Mouse (Mus musculus): ENCODE measurements at regions not wholly inside any gene's neighbourhood (a gene's known extent, or its start where the extent isn't known, plus 50 kb on each side); places are given as distances from the start of the nearest gene placed in this dataset.

DNA sequence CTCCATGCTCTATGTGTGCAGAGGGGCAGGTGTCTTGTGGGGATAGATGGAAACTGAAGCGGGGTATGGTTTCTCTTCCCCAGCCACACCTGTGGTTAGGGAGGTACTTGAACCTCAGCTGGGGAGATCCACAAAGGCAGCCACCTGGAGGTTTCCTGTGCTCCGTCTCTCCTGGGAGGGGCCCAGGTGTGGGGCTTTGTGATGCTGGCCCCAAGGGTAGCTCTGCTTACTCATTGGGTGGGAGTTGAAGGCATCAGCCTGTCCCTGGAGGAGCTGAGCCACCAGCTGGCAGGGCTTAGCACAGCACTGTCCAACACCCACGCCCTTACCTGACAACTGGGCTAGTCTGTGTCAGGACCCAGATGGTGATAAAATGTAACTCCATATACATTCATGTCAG lies 81.4 kb downstream of the Lhx2 start:
- no peak for DNase-seq (ENCODE audit: extremely low spot score, low read depth, low spot score)

DNA sequence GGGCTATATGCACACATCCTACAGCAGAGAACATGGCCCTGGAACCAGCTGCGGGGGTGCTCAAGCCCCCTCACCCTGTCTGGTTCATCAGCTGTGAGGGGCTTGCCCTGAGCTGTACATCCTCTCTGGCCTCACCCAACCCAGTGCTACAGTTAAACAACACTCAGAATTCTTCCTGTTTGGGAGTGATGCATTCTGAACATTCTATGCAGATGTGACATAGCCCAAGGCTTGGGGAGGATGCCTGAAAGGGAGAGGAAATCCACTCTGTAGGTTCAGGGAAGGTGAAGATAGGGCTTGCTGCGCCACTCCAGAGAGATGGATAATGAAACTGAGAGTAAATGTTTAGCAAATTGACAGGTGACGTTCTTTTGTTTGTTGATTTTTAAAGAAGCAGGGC lies 83.3 kb downstream of the Lhx2 start:
- no peak for DNase-seq (ENCODE audit: extremely low spot score, low read depth, low spot score)

DNA sequence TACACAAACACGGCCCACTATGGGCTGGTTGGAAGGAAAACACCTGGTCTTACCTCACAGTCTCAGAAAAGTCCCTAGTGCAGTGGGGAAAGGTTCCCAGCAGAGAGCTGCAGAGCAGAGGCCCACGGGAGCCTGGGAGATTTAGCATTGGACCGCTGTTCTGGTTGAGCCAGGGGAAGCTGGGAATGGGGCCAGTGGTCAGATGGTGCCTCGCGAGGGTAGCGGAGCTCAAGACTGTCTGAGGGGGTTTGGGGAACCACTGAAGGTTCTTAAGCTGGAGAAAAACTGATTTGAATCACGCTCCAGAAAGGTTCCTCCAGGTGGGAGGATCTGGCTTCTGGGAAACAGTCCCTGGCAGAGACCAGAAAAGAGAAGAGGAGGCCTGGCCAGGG lies 84.8 kb downstream of the Lhx2 start:
- no peak for DNase-seq (ENCODE audit: extremely low spot score, low read depth, low spot score)

DNA sequence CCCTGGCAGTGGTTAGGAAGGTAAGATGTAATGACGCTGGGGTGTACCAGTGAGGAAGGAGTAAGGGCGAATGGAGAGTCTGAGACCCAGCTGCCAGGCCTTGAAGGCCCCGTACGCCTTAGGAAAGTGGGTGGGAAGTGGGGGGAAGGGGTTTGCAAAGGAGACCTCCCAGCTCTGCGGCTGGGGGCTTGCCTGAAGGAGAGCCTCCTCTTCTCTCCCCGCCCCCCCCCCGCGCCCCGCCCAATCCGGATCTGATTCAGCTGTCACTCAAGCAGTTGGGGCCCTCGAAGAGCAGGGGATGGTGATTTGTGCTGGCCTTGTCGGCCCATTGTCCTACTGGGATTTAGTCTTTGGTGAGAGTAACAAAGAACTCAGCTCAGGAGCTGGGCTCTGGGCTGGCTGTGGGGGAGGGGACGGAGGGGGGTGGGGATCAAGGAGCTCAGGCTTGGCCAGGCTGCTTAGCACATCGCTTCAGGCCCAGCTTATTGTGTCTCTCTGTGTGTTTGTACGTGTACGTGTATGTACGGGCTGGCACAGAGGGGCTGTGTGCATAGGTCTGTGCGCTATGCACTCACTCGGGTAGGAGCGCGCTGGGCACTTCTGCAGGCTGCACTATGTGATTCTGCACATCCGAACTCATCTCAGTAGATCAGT lies 85.3 kb downstream of the Lhx2 start:
- DNase-seq (ENCODE audit: extremely low spot score, low read depth, low spot score), result no peak

DNA sequence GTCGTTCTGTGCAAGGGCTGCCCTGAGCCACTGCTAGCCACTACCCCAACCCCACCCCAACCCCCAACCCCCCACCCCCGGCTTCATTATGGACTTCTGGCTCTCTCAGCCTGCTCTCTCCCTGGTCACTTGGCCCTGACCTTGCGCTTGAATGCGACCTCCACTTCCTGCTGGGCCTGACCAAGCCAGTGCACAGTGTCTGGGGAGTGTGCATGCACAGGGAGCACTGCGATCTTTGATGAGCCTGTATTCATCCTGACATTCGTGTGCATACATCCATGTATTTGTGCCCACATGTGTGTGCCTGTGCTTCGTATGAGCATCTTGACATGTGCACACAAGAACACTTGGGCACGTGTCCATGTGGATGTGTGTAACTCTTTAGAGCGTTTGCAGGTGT lies 85.9 kb downstream of the Lhx2 start:
- DNase-seq (ENCODE audit: extremely low spot score, low read depth, low spot score), result no peak

DNA sequence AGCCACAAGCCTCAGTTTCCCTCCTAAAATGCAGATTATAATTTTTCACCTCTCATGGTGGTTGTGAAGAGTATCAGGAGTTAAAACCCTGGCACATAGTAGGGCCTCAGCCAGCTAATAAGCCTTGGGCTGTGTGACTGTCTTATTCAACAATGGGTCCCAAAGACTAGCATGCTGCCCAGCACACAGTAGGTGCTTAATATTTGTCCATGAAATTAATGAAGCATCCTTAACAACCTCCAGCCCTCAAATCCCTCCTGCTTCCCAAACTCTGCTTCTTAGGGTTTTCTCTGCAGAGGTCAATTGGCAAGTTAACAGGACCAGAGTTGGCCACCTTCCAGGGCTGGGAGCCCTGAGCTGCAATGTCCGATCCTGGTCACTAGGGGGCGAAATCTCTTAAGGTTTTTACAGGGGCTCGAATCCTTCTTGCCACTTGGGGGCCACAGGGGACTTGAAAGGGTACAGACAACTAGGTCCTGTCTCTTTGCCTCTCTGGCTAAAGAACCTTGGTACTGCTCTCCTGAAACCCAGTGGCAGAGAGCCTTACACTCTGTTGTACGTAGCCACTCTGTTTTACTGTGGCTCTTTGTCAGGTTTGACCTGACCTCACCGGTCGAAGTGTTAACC lies 81.6 kb upstream of the Nek6 start:
- peak; percentile 62 for DNase-seq (ENCODE audit: extremely low spot score, low read depth, low spot score)

DNA sequence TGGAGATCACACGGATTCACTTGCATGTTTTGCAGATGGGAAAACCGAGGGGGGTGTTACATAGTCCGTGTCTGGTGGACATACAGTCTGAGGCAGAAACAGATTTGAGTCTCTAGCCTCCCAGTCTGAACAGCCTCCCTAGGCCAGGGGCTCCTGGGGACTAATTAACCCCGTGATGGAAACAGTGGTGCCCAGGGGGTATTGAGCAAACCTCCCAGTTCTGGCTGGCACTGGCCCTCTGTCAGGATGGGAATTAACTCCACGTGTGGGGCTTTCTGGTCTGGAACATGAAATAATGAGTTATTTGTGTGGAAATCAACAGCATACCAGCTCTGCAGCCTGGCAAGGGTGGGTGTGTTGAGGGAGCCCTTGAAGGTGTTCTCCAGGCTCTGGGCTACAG lies 79.9 kb upstream of the Nek6 start:
- no peak for DNase-seq (ENCODE audit: extremely low spot score, low read depth, low spot score)

DNA sequence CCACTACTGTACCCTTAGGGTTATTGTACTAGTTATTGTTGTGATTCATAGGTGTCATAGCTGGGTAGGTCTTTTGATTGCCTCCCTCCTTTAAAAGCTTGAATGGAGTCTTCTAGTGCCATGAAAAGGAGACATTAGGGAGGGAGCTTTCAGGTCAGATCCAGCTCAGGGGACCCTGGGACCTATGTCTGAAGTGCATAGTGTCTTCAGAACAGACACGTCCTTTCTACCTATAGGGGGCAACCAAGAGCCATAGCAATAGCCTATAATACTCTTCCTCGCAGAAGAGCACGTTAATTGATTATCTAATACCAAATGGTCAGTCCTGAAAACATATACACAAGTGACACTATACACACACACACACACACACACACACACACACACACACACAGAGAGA lies 77.7 kb upstream of the Nek6 start:
- DNase-seq (ENCODE audit: extremely low spot score, low read depth, low spot score), result no peak

DNA sequence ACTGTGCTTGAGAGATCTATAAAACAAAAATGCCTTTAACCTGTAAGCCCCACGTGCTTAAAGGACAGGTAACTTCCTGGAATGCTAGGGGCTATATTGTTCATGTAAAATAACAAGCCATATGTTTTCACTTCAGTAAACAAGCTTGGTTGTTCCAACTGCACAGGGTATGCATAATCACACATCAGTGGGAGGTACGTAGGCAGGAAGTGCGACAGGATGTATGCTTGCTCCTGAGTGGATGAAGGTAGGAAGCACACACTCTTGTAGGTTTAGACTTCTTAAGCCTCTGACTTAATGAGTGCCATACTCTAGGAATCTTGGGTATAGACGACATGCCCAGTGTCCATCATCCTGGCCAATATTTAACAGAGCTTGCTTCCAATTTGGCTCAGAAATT lies 74.7 kb upstream of the Nek6 start:
- DNase-seq (ENCODE audit: extremely low spot score, low read depth, low spot score), result no peak

DNA sequence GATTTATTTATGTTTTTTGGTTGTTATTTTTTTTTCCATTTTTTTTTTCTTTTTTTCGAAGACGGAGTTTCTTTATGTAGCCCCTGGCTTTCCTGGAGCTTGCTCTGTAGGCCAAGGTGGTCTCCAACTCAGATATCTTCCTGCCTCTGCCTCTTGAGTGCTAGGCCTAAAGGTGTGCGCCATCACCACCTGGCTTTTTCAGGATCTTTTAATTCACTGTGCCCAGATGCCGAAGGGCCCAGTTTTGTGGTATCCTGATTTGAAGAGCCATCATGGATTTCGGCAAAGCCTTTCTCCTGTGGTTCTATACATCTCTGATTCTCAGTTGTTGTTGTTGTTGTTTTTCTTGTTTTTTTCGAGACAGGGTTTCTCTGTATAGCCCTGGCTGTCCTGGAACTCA lies 72.3 kb upstream of the Nek6 start:
- DNase-seq (ENCODE audit: extremely low spot score, low read depth, low spot score), result no peak

DNA sequence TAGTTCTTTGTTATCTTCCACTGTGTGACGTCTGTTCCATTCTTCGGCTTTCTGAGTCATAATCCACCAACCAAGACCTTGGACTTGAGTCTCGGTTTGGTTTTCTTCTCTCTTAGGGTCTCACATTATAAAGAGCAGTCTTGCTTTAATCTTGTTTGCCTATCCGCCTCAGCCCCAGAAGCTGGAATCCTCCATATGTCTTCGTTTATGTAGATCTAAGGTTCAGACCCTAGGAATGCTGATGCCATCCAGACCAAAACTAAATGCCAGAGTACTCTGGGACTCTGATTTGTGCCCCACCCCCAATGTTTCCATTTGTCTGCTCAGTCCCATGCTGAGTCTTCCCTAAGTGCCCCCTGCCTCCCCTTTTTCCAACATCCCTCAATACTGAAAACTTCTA lies 71.5 kb upstream of the Nek6 start:
- no peak for DNase-seq (ENCODE audit: extremely low spot score, low read depth, low spot score)

DNA sequence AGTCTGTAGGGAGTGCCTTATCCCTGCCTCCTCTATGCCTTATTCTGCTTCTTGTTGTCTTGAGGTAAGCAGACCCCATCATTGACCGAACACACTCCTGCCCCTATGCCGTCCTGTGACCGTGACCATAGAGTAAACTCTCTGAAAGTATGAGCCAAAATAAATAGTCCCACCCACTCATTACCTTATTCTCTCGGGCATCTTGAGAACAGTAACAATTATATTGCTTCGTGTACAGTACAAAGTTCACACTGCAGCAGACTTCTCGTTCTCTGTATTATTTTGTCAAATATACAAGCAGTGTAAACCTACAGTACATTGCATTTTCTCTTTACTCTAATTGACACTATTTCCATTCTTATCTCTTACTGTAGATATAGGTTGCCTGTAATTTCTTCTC lies 62.4 kb upstream of the Nek6 start:
- no peak for DNase-seq (ENCODE audit: extremely low spot score, low read depth, low spot score)

DNA sequence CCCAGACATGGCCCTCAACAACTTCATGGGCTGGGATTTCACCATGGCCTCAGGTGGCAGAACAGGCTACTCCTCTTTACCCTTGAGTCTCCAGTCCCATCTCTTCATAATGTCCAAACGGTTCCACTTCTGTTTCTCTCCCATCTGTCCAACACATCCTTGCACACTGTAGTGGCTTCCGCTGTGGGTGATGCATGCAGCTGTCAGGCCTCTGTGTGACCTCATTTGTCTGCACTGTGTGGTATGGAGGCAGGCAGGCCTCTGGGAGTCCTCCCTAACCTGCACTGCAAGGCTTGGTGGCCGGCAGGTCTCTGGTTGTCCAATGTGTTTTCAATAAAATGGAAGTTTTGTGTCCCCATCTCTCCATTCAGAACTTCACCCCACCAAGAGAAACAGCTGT lies 54.9 kb upstream of the Nek6 start:
- DNase-seq (ENCODE audit: extremely low spot score, low read depth, low spot score), result no peak

DNA sequence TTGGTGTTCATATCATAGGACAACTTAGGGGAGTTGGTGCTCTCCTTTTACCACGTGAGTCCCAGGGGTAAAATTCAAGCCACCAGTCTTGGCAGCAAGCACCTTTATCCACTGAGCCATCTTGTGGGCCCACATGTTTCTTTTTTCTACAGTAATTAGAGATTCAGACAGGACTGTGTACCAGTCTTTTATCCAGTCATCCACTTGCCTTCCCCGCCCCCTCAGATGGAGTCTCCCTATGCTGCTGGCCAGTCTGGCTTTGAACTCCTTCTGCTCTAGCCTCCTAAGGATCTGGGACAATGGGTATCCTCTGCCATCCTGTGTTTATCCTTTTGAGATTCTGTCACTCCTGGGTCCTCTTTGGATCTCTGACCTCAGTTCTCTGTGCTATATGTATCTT lies 51.1 kb upstream of the Nek6 start:
- DNase-seq (ENCODE audit: extremely low spot score, low read depth, low spot score), result no peak

DNA sequence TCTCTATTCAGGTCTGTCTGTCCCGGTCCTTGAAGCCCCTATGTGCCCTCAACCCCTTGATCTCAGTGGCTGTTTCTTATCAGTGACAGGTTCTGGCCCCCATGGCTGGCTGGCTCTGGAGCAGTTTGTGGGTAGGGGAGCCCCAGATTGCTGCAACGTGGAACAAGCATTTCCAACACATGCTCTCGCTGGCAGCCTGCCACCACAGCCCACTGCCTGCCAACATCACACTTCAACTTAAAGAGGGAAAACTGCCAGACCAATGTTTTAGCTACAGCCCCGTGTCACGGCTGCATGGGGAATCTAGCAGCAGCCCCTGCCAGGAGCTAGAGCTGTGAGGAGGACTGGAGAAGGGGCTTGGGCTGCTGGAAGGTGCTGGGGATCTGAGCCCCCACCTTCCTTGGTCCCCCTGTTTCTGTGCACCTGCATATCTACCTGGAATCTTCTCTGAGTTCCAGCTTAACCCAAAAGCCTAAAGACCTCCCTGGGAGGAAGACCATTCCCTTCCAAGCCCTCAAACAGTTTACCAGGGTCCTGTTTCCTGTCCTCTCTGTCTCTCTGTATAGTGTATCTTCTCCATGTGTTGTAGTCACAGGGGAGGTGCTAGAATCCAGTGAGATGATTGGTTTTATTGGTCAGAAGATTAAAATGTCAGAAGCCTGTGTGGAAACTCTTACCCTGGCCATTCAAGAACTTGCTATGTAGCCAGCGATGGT lies 50.5 kb upstream of the Nek6 start:
- no peak for DNase-seq (ENCODE audit: extremely low spot score, low read depth, low spot score)
